Mouse (Mus musculus) erythroid progenitor cell, adult 5-6 weeks (primary cell): ENCODE results near the gene Rxrg. TPM values are rescaled to one million over a fixed set of nuclear protein-coding genes. Genes with fewer than 3 reads are reported as not detected.
A peak's percentile ranks its signal among the peaks of the same experiment; 100 is the strongest.

Experiments
- ATAC-seq: replicated peaks from 2 replicates; pipeline ENCODE4 v1.8.0; 2016; ENCODE audit warnings: moderate number of reproducible peaks, mild to moderate bottlenecking, moderate TSS enrichment, inconsistent platforms; ENCODE audit not compliant: poor library complexity, low FRiP score, severe bottlenecking
- total RNA-seq, 2 experiments: library from RNA; stranded (forward) in 1 of 2; stranded (reverse) in 1 of 2; fragments of 150-400 nt in 1 of 2; fragments of 186-747, 209-891 nt in 1 of 2; gene quantifications; 2 replicates each; pipeline versions ENCODE4 v1.2.3 to v1.2.4; 2015 to 2017; ENCODE audit warnings: low replicate concordance in 2 of 2

Rxrg gene
- total RNA-seq, 2 experiments from 2014 or later: not detected

DNA sequence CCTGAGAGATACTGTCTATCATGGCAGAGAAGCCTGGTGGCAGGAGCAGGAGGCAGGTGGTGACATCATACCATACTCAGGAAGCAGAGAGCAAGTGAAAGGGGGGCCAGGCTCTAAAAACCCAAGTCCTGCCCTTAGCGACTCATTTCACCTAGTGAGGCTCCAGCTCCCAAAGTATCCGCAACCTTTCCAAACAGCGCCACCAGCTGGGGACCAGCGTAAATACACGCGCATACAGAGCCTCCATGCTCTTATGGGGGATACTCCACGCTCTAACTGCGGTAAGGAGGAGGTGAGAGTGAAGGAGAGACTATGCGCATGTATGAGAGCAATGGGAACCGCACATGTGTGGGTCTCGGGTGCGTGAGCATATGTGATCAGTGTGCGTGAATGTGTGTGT, 39.9 kb downstream of the Rxrg start:
- ATAC-seq: no peak

DNA sequence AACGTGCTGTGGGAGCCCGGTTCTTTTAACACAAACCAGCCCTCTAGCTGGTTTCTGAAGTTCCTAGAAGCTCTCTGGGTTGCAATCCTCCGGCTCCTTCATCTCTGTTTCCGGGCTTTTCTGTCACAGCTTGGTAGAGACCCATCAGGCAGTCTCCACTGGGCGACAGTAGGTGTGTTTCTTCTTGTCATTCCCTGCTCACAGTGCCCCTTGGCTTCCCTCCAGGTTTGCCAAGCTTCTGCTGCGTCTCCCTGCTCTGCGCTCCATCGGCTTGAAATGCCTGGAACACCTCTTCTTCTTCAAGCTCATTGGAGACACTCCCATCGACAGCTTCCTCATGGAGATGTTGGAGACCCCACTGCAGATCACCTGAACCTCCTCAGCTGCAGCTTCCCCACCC, 40.7 kb downstream of the Rxrg start:
- ATAC-seq: no peak

DNA sequence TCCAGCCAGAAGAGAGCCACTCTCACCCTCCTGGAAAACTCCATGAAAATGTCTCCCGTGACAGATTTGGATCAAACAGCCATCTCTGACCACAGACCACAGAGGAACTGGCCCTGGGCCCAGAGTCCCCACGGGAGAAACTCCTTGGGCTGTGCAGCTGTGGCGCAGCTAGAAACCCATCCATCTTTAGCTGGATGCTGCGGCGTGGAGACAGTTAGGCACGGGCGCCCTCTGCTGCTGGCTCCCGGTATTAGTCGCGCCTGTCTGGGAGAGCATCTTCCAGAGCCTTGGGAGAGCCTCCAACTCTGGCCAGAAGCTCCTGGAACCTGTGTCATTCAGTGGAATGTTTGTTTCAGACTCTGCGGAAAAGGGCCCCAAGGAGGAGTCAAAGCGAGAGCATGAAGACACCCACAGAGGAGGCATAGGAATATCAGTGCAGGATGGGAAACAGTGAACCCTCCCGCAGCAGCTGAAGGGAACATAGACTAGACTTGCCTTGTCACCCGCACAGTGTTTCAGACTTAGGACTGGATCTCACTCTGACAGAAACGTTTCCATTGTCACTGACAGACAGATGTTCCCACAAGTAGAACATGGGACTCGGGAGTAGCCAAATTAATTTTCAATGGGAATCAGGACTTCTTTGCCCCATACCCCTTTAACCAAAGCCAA, 46.8 kb downstream of the Rxrg start:
- peak; percentile 72 for ATAC-seq

DNA sequence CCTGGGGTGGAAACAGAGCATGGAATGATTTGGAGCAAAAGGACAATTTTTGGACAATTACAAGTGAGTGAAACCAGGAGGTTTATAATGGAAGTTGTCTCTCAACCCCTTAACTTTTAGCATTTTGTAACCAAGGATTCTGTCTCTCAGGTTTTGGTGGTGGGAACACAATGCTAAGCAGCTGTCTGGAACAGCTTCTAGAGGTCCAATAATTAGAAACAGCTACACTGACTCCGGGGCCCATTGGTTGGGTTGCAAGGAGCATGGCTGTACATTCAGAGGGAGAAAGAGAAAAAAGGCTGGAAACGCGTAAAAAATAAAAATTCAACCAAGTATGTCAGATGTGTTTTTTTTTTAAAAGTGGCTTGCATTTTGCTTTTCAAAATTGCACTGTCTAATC, 50.5 kb downstream of the Rxrg start:
- ATAC-seq: no peak

DNA sequence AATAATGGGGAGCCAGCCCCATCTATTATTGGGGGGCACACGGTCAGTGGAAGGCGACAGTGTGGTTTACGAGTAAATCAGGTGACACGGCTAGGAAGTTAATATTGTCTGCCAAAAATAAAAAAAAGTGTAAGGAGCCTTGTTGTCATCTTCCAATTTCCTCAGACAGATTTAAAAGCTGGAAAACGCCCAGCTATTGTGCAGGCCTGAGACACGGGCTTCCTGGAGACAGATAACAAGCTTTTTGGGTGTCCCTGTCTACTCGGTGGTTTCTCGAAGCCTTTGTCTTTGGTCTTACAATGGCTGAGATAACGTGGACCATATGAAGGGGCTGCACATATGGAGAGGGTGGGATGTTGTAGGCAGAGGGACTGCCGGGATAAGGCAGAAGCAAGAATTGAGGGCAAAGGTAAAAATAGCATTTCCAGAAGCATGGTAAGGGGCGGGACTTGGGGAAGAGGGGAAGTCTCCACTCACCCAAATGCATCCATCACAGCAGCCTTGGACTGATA, 51.0 kb downstream of the Rxrg start:
- ATAC-seq: no peak

DNA sequence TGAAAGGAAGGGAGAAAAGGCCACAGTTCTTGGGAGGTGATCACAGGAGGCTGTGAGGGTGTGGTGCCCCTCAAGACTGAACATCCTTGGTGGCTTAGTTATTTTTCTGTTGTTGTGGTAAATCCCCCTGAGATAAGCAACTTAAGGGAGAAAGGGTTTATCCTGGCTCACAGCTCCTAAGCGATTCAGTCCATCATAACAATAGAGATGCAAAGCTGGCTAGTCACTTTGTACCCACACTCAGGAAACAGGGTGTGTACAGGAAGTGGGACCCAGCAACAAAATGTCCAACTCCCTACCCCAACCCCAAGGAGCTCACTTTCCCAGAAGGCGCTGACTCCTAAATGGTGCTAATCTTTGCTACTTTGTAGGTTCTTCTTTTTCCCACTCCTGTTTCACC, 54.2 kb downstream of the Rxrg start:
- no peak for ATAC-seq

DNA sequence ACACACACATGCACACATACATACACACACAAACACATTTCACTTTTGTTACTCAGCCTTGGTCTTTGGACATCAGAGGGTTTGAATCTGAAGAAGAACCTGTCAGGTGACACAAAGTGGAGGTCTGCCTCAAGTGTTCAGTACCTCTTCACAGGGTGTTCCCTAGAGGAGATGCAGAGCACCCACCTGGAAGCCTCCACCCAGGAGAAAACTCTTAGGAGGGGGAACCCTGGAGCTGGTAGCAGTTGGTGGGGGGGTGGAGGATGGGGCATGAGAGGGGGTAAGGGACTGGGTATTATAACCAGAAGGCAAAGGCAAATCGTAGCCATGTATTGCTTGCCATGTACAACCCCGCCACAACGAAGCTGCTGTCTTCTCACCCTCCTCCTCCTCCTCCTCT, 60.9 kb downstream of the Rxrg start:
- ATAC-seq: no peak

DNA sequence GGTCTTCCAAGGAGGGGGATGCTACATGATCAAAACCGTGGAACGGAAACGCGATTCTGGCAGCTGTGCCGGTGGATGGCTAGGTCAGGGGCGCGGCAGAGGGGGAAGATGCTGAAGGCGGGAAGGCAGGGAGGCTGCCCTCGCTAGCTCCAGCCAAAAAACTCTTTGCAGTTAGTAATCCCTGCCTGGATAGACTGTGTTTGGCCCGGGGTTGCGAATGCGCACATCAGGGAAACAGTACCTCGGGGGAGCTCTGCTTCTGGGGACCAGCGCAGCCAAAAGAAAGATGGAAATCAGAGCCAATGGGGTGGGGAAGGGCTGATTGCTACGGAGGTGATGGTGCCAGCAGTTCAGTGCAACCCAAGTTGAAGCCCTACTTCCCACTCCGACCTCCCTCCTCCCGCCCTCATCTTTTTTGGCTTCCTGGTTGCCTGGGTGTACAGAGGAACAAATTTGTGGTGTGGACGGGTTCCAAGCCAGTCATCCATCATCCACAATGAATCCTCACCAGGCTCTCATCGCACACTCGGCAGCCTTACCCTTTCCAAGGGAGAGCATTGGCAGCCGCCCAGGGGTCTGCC, 62.4 kb downstream of the Rxrg start:
- ATAC-seq: no peak

DNA sequence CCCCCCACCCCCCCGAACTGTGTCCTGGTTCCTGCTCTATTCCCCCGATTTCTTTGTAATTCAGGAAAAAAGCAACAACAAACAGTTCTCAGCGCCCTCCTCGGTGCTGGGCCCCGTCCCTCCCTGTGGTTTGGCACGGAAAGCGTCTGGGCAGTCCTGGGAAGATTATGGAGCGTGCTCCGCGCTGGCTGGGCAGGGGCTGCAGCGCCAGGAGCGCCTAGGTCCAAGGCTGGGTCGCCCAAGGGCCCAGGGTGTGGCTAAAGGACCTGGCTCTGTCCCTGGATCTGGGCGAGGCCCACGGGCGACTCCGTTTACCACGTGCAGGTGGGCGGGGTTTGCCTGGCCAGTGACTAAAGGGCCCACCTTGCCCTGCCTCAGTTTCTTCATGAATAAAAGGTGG, 62.9 kb downstream of the Rxrg start:
- no peak for ATAC-seq

DNA sequence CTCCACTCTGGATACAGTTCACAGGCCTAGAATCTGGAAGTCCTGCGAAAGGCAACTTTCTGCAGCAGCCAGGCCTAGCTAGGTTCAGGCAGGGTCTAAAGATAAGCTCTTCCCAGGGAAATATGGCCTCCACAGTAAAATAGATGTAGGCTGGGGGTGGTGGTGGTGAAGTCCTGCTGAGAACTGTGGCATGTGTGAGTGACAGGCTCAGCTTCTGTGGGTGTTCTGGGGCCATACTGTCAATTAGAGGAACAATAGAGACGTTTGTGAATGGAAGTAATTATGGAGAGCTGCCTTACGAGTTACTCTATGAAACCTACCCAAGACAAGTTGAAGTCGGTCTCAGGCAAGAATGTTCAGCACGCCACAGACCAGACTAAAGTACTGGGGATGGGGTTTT, 65.0 kb downstream of the Rxrg start:
- ATAC-seq: no peak

DNA sequence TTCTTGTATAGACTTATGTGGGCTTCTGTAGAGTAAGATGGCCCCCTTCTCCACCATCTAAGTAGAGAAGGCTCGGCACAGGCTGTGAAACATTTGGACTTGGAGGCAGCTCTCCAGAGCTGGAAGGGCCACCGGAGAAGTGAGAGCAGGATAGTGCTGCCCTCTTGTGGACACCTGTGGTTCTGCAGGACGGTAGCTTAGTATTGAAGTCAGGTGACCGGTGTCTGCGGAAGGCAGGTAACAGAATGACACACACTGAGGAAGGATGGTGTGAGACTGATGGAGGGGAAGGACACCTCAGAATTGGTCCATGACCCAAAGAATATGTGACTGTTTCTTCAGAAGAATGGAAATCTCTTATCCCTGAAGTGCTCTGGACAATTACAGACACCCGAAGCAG, 71.6 kb downstream of the Rxrg start:
- peak; percentile 73 for ATAC-seq

DNA sequence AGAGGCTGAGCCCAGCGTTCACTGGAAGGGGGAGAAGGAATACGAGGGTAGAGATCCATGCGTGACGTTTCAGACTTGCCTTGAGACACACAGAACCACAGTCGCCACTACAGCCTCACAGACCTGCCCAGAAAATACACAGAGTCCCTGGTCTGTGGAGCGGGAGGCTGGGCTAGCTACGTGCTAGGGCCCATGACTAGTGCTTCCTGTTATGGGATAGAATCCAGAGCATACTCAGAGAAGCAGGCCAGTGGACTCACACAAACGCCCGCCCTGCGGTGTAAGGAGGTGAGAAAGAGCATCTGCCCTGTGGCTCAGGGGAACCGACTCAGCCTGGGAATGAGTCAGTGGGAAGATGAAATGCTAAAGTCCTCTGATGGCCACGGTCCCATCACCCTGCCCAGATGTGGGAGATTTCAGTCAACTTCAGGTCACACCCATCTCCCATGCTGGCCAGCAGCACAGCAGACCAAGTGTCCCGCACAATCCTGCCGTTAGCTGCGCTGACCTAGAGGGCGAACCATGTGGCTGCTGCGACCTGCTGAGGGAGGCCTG, 74.3 kb downstream of the Rxrg start:
- ATAC-seq: no peak

DNA sequence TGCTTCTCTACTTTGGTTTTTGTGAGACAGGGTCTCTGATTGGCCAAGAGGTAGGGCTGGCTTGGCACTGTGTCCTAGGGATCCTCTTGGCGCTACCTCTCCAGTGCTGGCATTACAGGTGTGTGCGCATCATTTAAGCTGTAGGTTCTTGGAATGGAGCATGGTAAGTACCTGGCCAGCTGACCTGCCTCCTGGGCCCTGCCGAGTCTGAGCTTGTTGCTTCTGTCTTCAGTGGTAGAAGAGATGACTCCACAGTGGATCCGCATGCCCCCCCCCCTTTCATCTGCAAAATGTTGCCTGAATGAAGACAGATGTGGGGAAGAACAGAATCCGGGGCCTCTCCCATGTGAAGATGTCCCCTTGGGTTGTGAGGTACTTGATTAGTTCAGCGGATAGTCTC, 80.9 kb downstream of the Rxrg start:
- ATAC-seq: no peak

DNA sequence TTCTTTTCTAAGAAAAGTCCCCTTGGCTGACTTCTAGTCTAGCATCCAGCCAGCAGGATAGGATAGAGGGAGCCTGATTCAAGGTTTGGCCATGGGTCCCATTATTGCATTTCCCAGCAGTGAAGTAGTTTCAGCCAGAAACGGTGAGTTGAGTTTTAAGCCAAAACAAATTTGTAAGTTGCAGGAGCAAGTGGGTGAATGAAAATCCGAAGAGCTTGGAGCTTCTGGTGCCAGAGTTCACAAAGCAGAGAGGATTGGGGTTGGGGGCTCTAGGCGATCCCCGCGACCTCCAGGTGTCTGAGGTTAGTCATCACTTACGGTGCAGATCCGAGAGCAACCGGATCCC, 89.8 kb downstream of the Rxrg start:
- ATAC-seq: no peak

DNA sequence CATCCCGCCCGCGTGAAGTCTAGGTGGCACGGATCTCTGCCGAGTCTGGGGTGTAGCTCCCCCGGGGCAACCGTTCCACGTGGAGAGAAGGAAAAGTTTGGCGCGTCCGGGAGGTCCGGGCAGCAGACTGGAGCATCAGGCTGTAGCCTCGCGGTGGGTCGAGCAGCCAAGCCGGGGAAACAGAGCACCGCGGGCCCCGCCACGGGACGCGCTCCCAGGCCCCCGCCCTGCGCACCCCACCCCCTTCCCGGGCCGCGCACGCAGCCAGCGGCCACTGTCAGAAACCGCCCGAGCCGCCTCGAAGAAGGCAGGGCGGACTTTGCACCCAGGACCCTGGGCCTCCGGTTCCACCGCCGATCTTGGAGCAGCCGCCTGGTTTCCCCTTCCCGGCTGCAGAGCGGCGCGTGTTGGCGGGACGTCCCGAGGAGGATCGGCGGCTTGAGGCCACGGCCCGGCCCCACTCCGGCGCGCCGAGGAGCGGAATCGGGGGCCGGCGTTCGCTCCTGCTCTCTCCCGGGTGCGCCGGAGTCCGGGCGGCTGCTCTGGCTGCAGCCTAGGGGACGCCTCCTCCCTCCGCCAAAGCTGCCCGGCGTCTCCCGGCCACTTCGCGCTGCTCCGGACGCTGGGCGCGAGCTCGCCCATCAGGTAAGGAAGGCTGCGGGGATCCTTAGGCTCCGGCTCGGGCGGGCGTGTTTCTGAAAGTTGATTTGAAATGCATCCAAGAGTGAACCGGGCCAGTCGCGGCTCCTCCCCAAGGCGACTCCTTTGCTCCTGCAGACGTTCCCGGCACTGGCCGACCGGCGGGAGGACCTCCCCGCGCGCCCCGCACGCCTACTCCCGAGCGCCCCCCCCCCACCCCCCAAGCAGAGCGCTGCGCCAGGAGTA, 90.4 kb downstream of the Rxrg start:
- ATAC-seq: no peak

DNA sequence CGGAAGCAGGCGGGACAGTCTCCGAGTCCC, 90.9 kb downstream of the Rxrg start, which contains the start of gene Lmx1a:
Lmx1a (plus strand) TSS at position 6 of the 30 bp plus-strand sequence.
- no peak for ATAC-seq

Other genes with a start within 250 kb of the Rxrg start
- 13.0 and 20.1 TPM in 2 replicates for gene Aldh9a1, start 248.4 kb upstream of the Rxrg start, total RNA-seq (2015; ENCODE audit: low replicate concordance)
- 9.4 and 11.8 TPM in 2 replicates for gene Aldh9a1, start 248.4 kb upstream of the Rxrg start, total RNA-seq (2017; ENCODE audit: low replicate concordance)
- gene Mgst3, start 204.5 kb upstream of the Rxrg start, total RNA-seq (2015; ENCODE audit: low replicate concordance): 406 and 410 TPM in 2 replicates
- 298 and 328 TPM in 2 replicates for gene Mgst3, start 204.5 kb upstream of the Rxrg start, total RNA-seq (2017; ENCODE audit: low replicate concordance)
- gene Lrrc52, start 131.6 kb upstream of the Rxrg start, total RNA-seq (2015; ENCODE audit: low replicate concordance): not detected in 2 replicates
- gene Lrrc52, start 131.6 kb upstream of the Rxrg start, total RNA-seq (2017; ENCODE audit: low replicate concordance): not detected in 2 replicates
- not detected in 2 replicates for gene Lmx1a, start 90.9 kb downstream of the Rxrg start, total RNA-seq (2015; ENCODE audit: low replicate concordance)
- not detected in 2 replicates for gene Lmx1a, start 90.9 kb downstream of the Rxrg start, total RNA-seq (2017; ENCODE audit: low replicate concordance)